Mouse (Mus musculus) forebrain, postnatal 0 days (tissue): Measurements from ENCODE around the gene Ccdc172. TPM values are rescaled to one million over a fixed set of nuclear protein-coding genes. Genes with fewer than 3 reads are reported as not detected.

ENCODE experiments used
- ATAC-seq: fragments of 200-750 bp; cut with Nextera tagmentation; 2 replicates; pipeline ENCODE4 v1.8.0; 2017; ENCODE audit warnings: mild to moderate bottlenecking, moderate library complexity
- DNase-seq: peaks from one replicate; pipeline ENCODE4 v3.0.0-alpha.2; 2015
- H3K27ac ChIP-seq: fragments of 300-500 bp; sonication (generic); 2 replicates; pipeline ENCODE4 v1.5.1; 2014; ENCODE audit warnings: low read depth, mild to moderate bottlenecking, antibody characterized with exemption, low read length, moderate library complexity, mixed read lengths
- H3K27me3 ChIP-seq: fragments of 300-500 bp; sonication (generic); 2 replicates; pipeline ENCODE4 v1.6.1; 2014; ENCODE audit warnings: mild to moderate bottlenecking, low read length, mixed read lengths; ENCODE audit not compliant: insufficient read depth
- H3K36me3 ChIP-seq: fragments of 300-500 bp; sonication (generic); 2 replicates; pipeline ENCODE4 v1.6.1; 2014; ENCODE audit warnings: mild to moderate bottlenecking, moderate library complexity; ENCODE audit not compliant: insufficient read depth
- H3K4me1 ChIP-seq: fragments of 300-500 bp; sonication (generic); 2 replicates; pipeline ENCODE4 v1.6.1; 2014; ENCODE audit warnings: antibody characterized with exemption; ENCODE audit not compliant: insufficient read depth
- H3K4me2 ChIP-seq: fragments of 300-500 bp; sonication (generic); 2 replicates; pipeline ENCODE4 v1.6.1; 2014; ENCODE audit warnings: low read depth, mild to moderate bottlenecking, moderate library complexity
- H3K4me3 ChIP-seq: fragments of 300-500 bp; sonication (generic); 2 replicates; pipeline ENCODE4 v1.5.1; 2014; ENCODE audit warnings: low read depth, low read length, mixed read lengths
- H3K9ac ChIP-seq: fragments of 300-500 bp; sonication (generic); 2 replicates; pipeline ENCODE4 v1.6.1; 2014; ENCODE audit warnings: mild to moderate bottlenecking
- H3K9me3 ChIP-seq: fragments of 300-500 bp; sonication (generic); 2 replicates; pipeline ENCODE4 v1.6.1; 2016; ENCODE audit warnings: low read length
- CTCF ChIP-seq: sonication (generic); IDR thresholded peaks from 2 replicates; pipeline ENCODE4 v1.5.1; 2016; ENCODE audit warnings: antibody characterized with exemption, control low read depth, low read depth
- WGBS: fragments of 180-500 bp; shearing (Covaris S2); extraction: QIAGEN DNeasy Blood & Tissue Kit; methylation state at CpG from one replicate; pipeline ENCODE4 v1.1.7; 2014; 5-methylcytosine and 5-hydroxymethylcytosine counted together
- polyA plus RNA-seq: library from polyadenylated mRNA; unstranded; fragments of >200 nt; fragmentation: Nextera tagmentation; extraction: Ambion mirVana; gene quantifications from 2 replicates; pipeline ENCODE4 v1.2.1, GENCODE M21; 2015
- total RNA-seq: library from RNA; depleted of rRNA; stranded (reverse); fragments of >200 nt; gene quantifications from 2 replicates; pipeline ENCODE4 v1.2.3, GENCODE M21; 2014

Gene Ccdc172
- total and polyA plus RNA-seq, 2 experiments from 2014 or later, result not detected

DNA sequence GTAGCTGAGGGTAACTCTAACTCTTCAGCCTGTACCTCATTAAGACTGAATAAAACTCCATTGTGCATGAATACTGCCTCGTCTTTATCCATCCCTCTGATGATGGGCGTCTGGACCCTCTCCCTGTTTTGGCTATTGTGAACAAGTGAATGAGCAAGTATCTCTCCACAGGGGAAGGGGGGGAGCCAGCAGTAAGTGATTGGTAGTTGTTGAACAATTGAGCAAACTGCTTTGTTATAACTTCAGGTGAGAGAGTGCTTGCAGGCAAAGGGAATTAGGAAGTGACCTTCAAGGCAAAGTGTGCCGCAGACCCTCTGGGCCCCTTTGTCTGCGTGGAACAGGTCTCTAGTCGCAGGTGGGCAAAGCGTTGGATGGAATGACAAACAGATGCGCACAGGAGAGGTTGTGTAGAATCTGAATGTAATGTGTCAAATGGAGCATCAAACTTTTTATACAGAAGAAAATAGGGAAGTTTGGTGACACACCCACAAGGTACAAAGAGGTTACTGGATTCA is 50.6 kb downstream of the Ccdc172 start:
- ATAC-seq (no peak), DNase-seq (no peak)
- no peak overlapping the region for H3K27ac ChIP-seq

DNA sequence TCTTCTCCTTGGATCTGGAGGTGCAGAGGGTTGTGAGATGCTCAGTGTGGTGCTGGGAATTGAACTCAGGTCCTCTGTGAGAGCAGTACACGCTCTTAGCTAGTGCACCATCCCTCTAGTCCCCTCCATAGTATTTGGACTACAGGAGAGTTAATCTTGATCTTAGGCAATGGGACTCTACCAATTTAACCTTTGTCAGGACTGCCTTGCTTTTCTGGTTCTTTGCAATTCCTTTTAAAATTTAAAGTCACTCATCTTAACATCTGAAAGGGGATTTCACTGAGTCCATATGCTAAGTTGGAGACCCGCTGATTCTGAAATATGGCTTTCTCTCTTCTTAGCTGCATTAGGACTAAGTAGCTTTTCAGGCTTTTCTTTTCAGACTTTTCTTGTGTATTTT is 59.8 kb downstream of the Ccdc172 start:
- Histone ChIP-seq H3K27me3 (no peaks in the 10 kb centered on the region), H3K4me1 (no peaks in the 10 kb centered on the region; the same call in 1 of the 2 replicates), H3K9ac (no peak overlapping the region), H3K4me2 (no peak overlapping the region), H3K9me3 (no peaks in the 10 kb centered on the region), H3K27ac (no peak overlapping the region), H3K4me3 (no peak overlapping the region), H3K36me3 (no peaks in the 10 kb centered on the region)
- TF ChIP-seq CTCF, result no peak
- no peak for DNase-seq
- WGBS, result 80% methylated on average over 2 of the region's 2 CpGs
- no peak for ATAC-seq

More for the DNA sequence above, 50.6 kb downstream of the Ccdc172 start:
- Histone ChIP-seq H3K4me1 (no peaks in the 10 kb centered on the region), H3K9me3 (no peaks in the 10 kb centered on the region), H3K27me3 (no peaks in the 10 kb centered on the region), H3K4me3 (no peak overlapping the region), H3K4me2 (no peak overlapping the region), H3K36me3 (no peaks in the 10 kb centered on the region), H3K9ac (no peak overlapping the region)
- WGBS, result 82% methylated on average over 7 of the region's 7 CpGs
- TF ChIP-seq CTCF, result no peak

DNA sequence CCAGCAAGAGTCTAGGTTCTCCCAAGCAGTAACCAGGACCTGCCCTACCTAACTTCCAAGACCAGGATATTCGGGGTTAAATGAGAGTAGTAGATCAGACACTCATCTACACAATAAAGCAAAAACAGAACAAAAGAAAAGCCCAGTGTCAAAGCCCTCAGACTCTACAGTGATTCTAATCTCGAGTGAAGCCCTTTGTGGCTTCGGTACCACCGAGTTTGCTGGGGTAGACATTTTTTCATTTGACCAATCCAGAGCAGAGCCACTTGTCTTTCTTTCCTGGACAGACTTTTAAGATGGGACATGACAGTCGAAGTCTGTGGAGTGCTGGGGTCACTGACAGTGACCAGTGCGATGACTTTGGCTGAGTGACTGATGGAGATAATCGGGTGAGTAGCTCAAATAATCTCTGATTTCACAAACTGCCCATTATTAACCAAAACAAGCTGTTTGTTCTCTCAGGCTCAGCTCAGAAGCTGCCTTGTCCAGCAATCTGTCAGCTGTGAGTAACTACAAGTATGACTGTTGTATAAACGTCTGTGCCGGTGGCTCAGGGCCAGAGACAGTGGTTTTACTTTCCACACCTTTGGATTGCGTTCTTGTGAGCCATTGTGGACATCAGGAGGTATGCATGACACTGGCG is 60.8 kb downstream of the Ccdc172 start:
- Histone ChIP-seq H3K36me3 (no peaks in the 10 kb centered on the region), H3K27me3 (no peaks in the 10 kb centered on the region), H3K27ac (no peak overlapping the region), H3K4me2 (no peak overlapping the region), H3K4me1 (peaks cover 3% of the 10 kb centered on the region; the same call in 1 of the 2 replicates), H3K9ac (no peak overlapping the region), H3K4me3 (no peak overlapping the region), H3K9me3 (no peaks in the 10 kb centered on the region)
- ATAC-seq (no peak), DNase-seq (no peak)
- WGBS, result 33% methylated on average over 11 of the region's 11 CpGs
- no peak for TF ChIP-seq CTCF

DNA sequence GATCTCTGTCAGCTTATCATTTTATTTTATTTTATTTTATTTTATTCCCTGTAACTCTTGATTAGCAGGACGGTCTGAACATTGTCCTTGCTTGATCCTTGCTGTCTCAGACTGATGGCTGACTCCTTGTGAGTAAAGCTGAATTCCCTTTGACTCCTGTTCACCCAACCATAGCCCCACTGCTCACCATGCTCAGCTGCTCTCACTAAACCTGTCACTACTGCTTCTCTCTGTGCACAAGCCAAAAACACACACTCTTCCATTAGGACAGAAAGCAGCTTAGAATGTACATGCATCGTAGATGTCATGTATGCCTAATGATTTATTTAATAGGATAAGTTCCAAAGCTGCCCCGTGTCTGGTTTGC is 61.3 kb downstream of the Ccdc172 start:
- Histone ChIP-seq H3K27ac (no peak overlapping the region), H3K4me1 (peaks cover 3% of the 10 kb centered on the region; the same call in 1 of the 2 replicates), H3K9ac (no peak overlapping the region), H3K4me2 (no peak overlapping the region), H3K27me3 (no peaks in the 10 kb centered on the region), H3K36me3 (no peaks in the 10 kb centered on the region), H3K4me3 (no peak overlapping the region), H3K9me3 (no peaks in the 10 kb centered on the region)
- no peak for TF ChIP-seq CTCF
- ATAC-seq (no peak), DNase-seq (no peak)
- WGBS, result 73% methylated on average over 3 of the region's 3 CpGs

DNA sequence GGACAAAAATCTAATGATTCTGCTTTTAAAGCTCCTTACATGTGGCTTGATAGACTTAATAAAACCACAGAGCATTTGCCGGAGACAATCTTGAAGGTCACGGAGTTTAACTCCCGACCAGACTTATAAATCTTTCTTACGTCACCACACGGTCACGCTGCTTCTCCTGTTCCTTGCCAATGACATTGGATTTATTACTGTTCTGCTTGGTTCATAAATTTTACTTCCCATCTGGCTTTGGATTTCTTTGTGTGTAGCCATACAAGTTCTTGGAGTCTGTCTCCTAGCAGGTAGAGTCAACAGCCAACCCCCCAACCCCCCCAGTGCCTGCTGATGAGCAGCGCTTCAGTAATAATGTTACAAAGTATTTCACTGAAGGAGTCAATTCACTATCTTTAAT is 70.2 kb downstream of the Ccdc172 start:
- Histone ChIP-seq H3K9me3 (no peaks in the 10 kb centered on the region), H3K36me3 (no peaks in the 10 kb centered on the region), H3K4me2 (no peak overlapping the region), H3K9ac (no peak overlapping the region), H3K27ac (no peak overlapping the region), H3K27me3 (no peaks in the 10 kb centered on the region), H3K4me3 (no peak overlapping the region), H3K4me1 (no peaks in the 10 kb centered on the region)
- ATAC-seq, result no peak
- WGBS, result 89% methylated on average over 7 of the region's 7 CpGs
- no peak for TF ChIP-seq CTCF
- no peak for DNase-seq

DNA sequence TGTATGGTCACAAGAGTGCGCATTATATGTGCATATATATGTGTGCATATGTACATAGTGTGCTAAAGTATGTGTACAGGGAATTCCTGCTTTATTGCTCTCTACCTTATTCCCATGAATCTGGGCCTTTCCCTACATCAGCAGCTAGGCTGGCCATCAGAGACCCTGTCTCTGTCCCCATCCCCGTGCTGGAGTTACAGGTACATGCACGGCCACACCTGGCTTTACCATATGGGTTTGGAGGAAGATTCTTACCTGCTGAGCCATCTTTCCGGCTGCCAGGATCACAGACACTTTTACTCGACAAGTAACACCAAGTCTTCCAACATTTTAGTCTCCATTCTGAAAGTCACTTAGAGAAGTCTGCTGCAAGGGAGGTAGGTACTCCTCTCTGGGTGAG is 71.2 kb downstream of the Ccdc172 start:
- no peak for TF ChIP-seq CTCF
- Histone ChIP-seq H3K4me3 (no peak overlapping the region), H3K27me3 (no peaks in the 10 kb centered on the region), H3K27ac (no peak overlapping the region), H3K36me3 (no peaks in the 10 kb centered on the region), H3K9me3 (no peaks in the 10 kb centered on the region), H3K4me1 (no peaks in the 10 kb centered on the region), H3K4me2 (no peak overlapping the region), H3K9ac (no peak overlapping the region)
- DNase-seq (no peak), ATAC-seq (no peak)
- 92% methylated on average over 5 of the region's 5 CpGs for WGBS

DNA sequence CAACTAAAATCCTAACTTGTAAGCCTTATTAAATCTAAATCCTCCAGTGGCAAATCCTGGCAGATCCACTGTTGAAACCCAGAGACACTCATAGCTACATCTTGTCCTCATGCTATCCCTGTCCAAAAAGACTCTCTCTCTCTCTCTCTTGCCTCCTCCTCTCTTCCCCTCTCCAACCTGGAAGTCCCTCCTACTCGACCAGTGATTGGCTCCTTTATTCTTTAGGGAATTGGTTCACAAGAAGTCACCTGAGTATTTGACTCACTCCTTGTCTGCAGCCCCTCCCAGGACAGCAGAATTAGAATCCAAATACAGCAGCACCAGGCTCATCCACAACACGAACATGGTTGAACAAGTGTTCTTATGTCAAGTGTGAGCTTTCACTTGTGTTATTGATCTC is 74.3 kb downstream of the Ccdc172 start:
- Histone ChIP-seq H3K4me1 (no peaks in the 10 kb centered on the region), H3K36me3 (no peaks in the 10 kb centered on the region), H3K9me3 (no peaks in the 10 kb centered on the region), H3K4me2 (no peak overlapping the region), H3K27ac (no peak overlapping the region), H3K9ac (no peak overlapping the region), H3K27me3 (no peaks in the 10 kb centered on the region), H3K4me3 (no peak overlapping the region)
- DNase-seq (no peak), ATAC-seq (no peak)
- TF ChIP-seq CTCF, result no peak
- WGBS, result 76% methylated on average over 2 of the region's 2 CpGs
